Mouse (Mus musculus): ENCODE measurements at regions not wholly inside any gene's neighbourhood (a gene's known extent, or its start where the extent isn't known, plus 50 kb on each side); places are given as distances from the start of the nearest gene placed in this dataset.

GRCm38 (mm10) chr11:19641153-19641552, 283.0 kb upstream of the Spred2 start:
- DNase-seq (ENCODE audit: low spot score), result no peak

- DNase-seq (ENCODE audit: low spot score), result no peak
Measured at GRCm38 (mm10) chr11:19644116-19644795, 279.9 kb upstream of the Spred2 start.

GRCm38 (mm10) chr11:19645106-19645505, 279.1 kb upstream of the Spred2 start:
- no peak for DNase-seq (ENCODE audit: low spot score)

- no peak for DNase-seq (ENCODE audit: low spot score)
Measured at GRCm38 (mm10) chr11:19651522-19651921, 272.7 kb upstream of the Spred2 start.

GRCm38 (mm10) chr11:19651929-19652328, 272.2 kb upstream of the Spred2 start:
- no peak for DNase-seq (ENCODE audit: low spot score)

GRCm38 (mm10) chr11:19659511-19659910, 264.7 kb upstream of the Spred2 start:
- no peak for DNase-seq (ENCODE audit: low spot score)

GRCm38 (mm10) chr11:19666732-19667131, 257.4 kb upstream of the Spred2 start:
- no peak for DNase-seq (ENCODE audit: low spot score)

GRCm38 (mm10) chr11:19670853-19671530, 253.2 kb upstream of the Spred2 start:
- no peak for DNase-seq (ENCODE audit: low spot score)

GRCm38 (mm10) chr11:19673012-19673411, 251.2 kb upstream of the Spred2 start:
- DNase-seq (ENCODE audit: low spot score), result no peak

GRCm38 (mm10) chr11:19676514-19676913, 247.7 kb upstream of the Spred2 start:
- no peak for DNase-seq (ENCODE audit: low spot score)

- no peak for DNase-seq (ENCODE audit: low spot score)
Measured at GRCm38 (mm10) chr11:19679041-19679440, 245.1 kb upstream of the Spred2 start.

GRCm38 (mm10) chr11:19679669-19680068, 244.5 kb upstream of the Spred2 start:
- no peak for DNase-seq (ENCODE audit: low spot score)

- DNase-seq (ENCODE audit: low spot score), result no peak
Measured at GRCm38 (mm10) chr11:19701198-19701597, 223.0 kb upstream of the Spred2 start.

- no peak for DNase-seq (ENCODE audit: low spot score)
Measured at GRCm38 (mm10) chr11:19708821-19709220, 215.4 kb upstream of the Spred2 start.

GRCm38 (mm10) chr11:19709337-19709736, 214.8 kb upstream of the Spred2 start:
- no peak for DNase-seq (ENCODE audit: low spot score)

- no peak for DNase-seq (ENCODE audit: low spot score)
Measured at GRCm38 (mm10) chr11:19713091-19713490, 211.1 kb upstream of the Spred2 start.

- no peak for DNase-seq (ENCODE audit: low spot score)
Measured at GRCm38 (mm10) chr11:19713597-19713996, 210.6 kb upstream of the Spred2 start.

GRCm38 (mm10) chr11:19714211-19714610, 210.0 kb upstream of the Spred2 start:
- DNase-seq (ENCODE audit: low spot score), result no peak

- DNase-seq (ENCODE audit: low spot score), result no peak
Measured at GRCm38 (mm10) chr11:19714888-19715595, 209.1 kb upstream of the Spred2 start.

- no peak for DNase-seq (ENCODE audit: low spot score)
Measured at GRCm38 (mm10) chr11:19718165-19718564, 206.0 kb upstream of the Spred2 start.

GRCm38 (mm10) chr11:19729031-19729430, 195.1 kb upstream of the Spred2 start:
- DNase-seq (ENCODE audit: low spot score), result no peak

GRCm38 (mm10) chr11:19730747-19731146, 193.4 kb upstream of the Spred2 start:
- no peak for DNase-seq (ENCODE audit: low spot score)
